ENCODE assay signal across 8 mouse cellular contexts in genomic region chr10:128369599-128369998, GRCm38 (mm10). TPM values are rescaled to one million over a fixed set of nuclear protein-coding genes. Genes with fewer than 3 reads are reported as not detected.
A peak's percentile ranks its signal among the peaks of the same experiment; 100 is the strongest.
DNase-seq lines count a peak whose midpoint lies in the region; ATAC-seq and TF ChIP-seq lines count a peak whose summit lies in the region.

No protein-coding gene starts in this region.

- no peaks in the 10 kb centered on the region for H3K27me3 ChIP-seq in lung, embryonic 16.5 days (ENCODE audit: control insufficient read depth, insufficient read depth, low read depth, low read length)
- no peaks in the 10 kb centered on the region for H3K27me3 ChIP-seq in forebrain, embryonic 10.5 days (ENCODE audit: poor library complexity, severe bottlenecking)
- H3K27me3 ChIP-seq in limb, embryonic 12.5 days: no peaks in the 10 kb centered on the region
- H3K27me3 ChIP-seq in small intestine, adult 2 months (ENCODE audit: control insufficient read depth, insufficient read depth, low read length): no peaks in the 10 kb centered on the region

- H3K4me1 ChIP-seq in lung, embryonic 16.5 days (replicated peaks; ENCODE audit: control insufficient read depth, insufficient read depth, low read length): peaks cover 14% of the 10 kb centered on the region
- peaks cover 4% of the 10 kb centered on the region; the same call in 1 of the 2 replicates for H3K4me1 ChIP-seq in lung, adult 2 months (ENCODE audit: control insufficient read depth, insufficient read depth, low read length)
- H3K4me1 ChIP-seq in forebrain, embryonic 10.5 days: peaks cover 21% of the 10 kb centered on the region
- H3K4me1 ChIP-seq in limb, embryonic 12.5 days (replicated peaks): peaks cover 12% of the 10 kb centered on the region
- H3K4me1 ChIP-seq in small intestine, adult 2 months (ENCODE audit: control insufficient read depth, insufficient read depth, insufficient read length, low read length): peaks cover 12% of the 10 kb centered on the region

- H3K36me3 ChIP-seq in lung, embryonic 16.5 days (ENCODE audit: control insufficient read depth, insufficient read depth, low read length): no peaks in the 10 kb centered on the region
- H3K36me3 ChIP-seq in forebrain, embryonic 10.5 days (replicated peaks): peaks cover 17% of the 10 kb centered on the region
- H3K36me3 ChIP-seq in limb, embryonic 12.5 days: peaks cover 8% of the 10 kb centered on the region
- peaks cover 6% of the 10 kb centered on the region for H3K36me3 ChIP-seq in small intestine, adult 2 months (ENCODE audit: control insufficient read depth, insufficient read depth, low read length)

- TF ChIP-seq POLR2A in lung, adult 2 months (IDR thresholded peaks at IDR 0.05; ENCODE audit: borderline replicate concordance, extremely low read depth, low read depth, low read length): no peak
- TF ChIP-seq POLR2A in small intestine, adult 2 months (IDR thresholded peaks at IDR 0.05; ENCODE audit: low read depth, low read length): no peak

- ATAC-seq in lung, embryonic 16.5 days (ENCODE audit: low read depth): no peak
- no peak for ATAC-seq in limb, embryonic 12.5 days (ENCODE audit: insufficient number of reproducible peaks, insufficient read depth, low FRiP score, low TSS enrichment, low read depth)

- TF ChIP-seq CTCF in lung, adult 2 months (IDR thresholded peaks at IDR 0.05; ENCODE audit: insufficient read depth, low read length): no peak
- no peak for TF ChIP-seq CTCF in small intestine, adult 2 months (IDR thresholded peaks at IDR 0.05; ENCODE audit: extremely low read depth, insufficient read length, insufficient replicate concordance, low read depth, low read length)

- WGBS in lung, embryonic 16.5 days: 63% methylated on average over 6 of the region's 6 CpGs
- 62% methylated on average over 6 of the region's 6 CpGs for WGBS in lung, adult 2 months
- WGBS in forebrain, embryonic 10.5 days: 83% methylated on average over 6 of the region's 6 CpGs
- 82% methylated on average over 6 of the region's 6 CpGs for WGBS in limb, embryonic 12.5 days
- 48% methylated on average over 6 of the region's 6 CpGs for WGBS in small intestine, adult 2 months

- peak overlapping the region; percentile 79 for H3K4me2 ChIP-seq in lung, embryonic 16.5 days (ENCODE audit: low read depth, low read length)
- H3K4me2 ChIP-seq in limb, embryonic 12.5 days: peak overlapping the region; percentile 84

- H3K9me3 ChIP-seq in lung, embryonic 16.5 days (ENCODE audit: control insufficient read depth, low read length): no peaks in the 10 kb centered on the region
- H3K9me3 ChIP-seq in forebrain, embryonic 10.5 days: no peaks in the 10 kb centered on the region
- H3K9me3 ChIP-seq in limb, embryonic 12.5 days: no peaks in the 10 kb centered on the region

- no peak for DNase-seq in lung, adult 2 months
- no peak for DNase-seq in forebrain, embryonic 10.5 days (ENCODE audit: extremely low spot score, low spot score)
- DNase-seq in layer of hippocampus, adult 18-20 months (ENCODE audit: low spot score in 2 of 2): no peak
- DNase-seq in ovary, postnatal 14 days (ENCODE audit: low spot score): no peak
- no peak for DNase-seq in gastrocnemius, postnatal 10 days

- H3K27ac ChIP-seq in lung, embryonic 16.5 days (ENCODE audit: low read length): peak overlapping the region; percentile 96
- H3K27ac ChIP-seq in forebrain, embryonic 10.5 days: peak overlapping the region; percentile 88
- H3K27ac ChIP-seq in limb, embryonic 12.5 days: peak overlapping the region; percentile 92
- H3K27ac ChIP-seq in small intestine, adult 2 months (ENCODE audit: insufficient read depth, low read depth, low read length): peak overlapping the region; percentile 96

- peak overlapping the region; percentile 76 for H3K4me3 ChIP-seq in lung, embryonic 16.5 days (ENCODE audit: low read length)
- no peak overlapping the region for H3K4me3 ChIP-seq in lung, adult 2 months (replicated peaks; ENCODE audit: extremely low read depth, low read depth, low read length)
- H3K4me3 ChIP-seq in forebrain, embryonic 10.5 days: peak overlapping the region; percentile 75
- H3K4me3 ChIP-seq in limb, embryonic 12.5 days (replicated peaks): peak overlapping the region; percentile 68; the same call in 1 of the 2 replicates
- H3K4me3 ChIP-seq in small intestine, adult 2 months (ENCODE audit: low read depth, low read length): no peak overlapping the region

- H3K9ac ChIP-seq in lung, embryonic 16.5 days (ENCODE audit: low read length): peak overlapping the region; percentile 79
- peak overlapping the region; percentile 72; the same call in 1 of the 2 replicates for H3K9ac ChIP-seq in limb, embryonic 12.5 days (replicated peaks)

RNA-seq across cellular contexts. Expression of gene Coq10a, which starts 0.8 kb away (rescaled TPM):
- polyA plus RNA-seq in lung, embryonic 16.5 days (2015; fragmentation: Nextera tagmentation; extraction: Ambion mirVana): 3.7 and 4.6 TPM in 2 replicates
- polyA plus RNA-seq in lung, adult 2 months (2012; rRNA removed): 28.9 and 48.7 TPM in 2 replicates
- polyA plus RNA-seq in forebrain, embryonic 10.5 days (2016; fragmentation: Nextera tagmentation; extraction: Ambion mirVana): 9.2 and 10.1 TPM in 2 replicates
- polyA plus RNA-seq in limb, embryonic 12.5 days (2016; fragmentation: Nextera tagmentation; extraction: Ambion mirVana): 15.5 and 15.8 TPM in 2 replicates
- polyA plus RNA-seq in small intestine, adult 2 months (2012; rRNA removed): 36.5 and 79.1 TPM in 2 replicates
- 10 to 100 TPM; 49.5 to 49.7 TPM for total RNA-seq in layer of hippocampus, adult 18-20 months (2021)
- 100 to 1,000 TPM; 170 to 198 TPM for total RNA-seq in gastrocnemius, postnatal 10 days (2021)

RNA-seq across cellular contexts. Expression of gene Ankrd52, which starts 7.3 kb away (rescaled TPM):
- 8.4 and 9.6 TPM in 2 replicates for polyA plus RNA-seq in lung, embryonic 16.5 days (2015; fragmentation: Nextera tagmentation; extraction: Ambion mirVana)
- polyA plus RNA-seq in lung, adult 2 months (2012; rRNA removed): 24.5 and 31.6 TPM in 2 replicates
- 11.1 and 13.1 TPM in 2 replicates for polyA plus RNA-seq in forebrain, embryonic 10.5 days (2016; fragmentation: Nextera tagmentation; extraction: Ambion mirVana)
- polyA plus RNA-seq in limb, embryonic 12.5 days (2016; fragmentation: Nextera tagmentation; extraction: Ambion mirVana): 13.5 and 14.8 TPM in 2 replicates
- 15.3 and 22.1 TPM in 2 replicates for polyA plus RNA-seq in small intestine, adult 2 months (2012; rRNA removed)
- total RNA-seq in layer of hippocampus, adult 18-20 months (2021): 10 to 100 TPM; 45.4 to 49.6 TPM
- total RNA-seq in gastrocnemius, postnatal 10 days (2021): 10 to 100 TPM; 47.3 to 50.9 TPM

RNA-seq across cellular contexts. Expression of gene Slc39a5, which starts 31.4 kb away (rescaled TPM):
- 0.13 and 1.0 TPM in 2 replicates for polyA plus RNA-seq in lung, embryonic 16.5 days (2015; fragmentation: Nextera tagmentation; extraction: Ambion mirVana)
- 0.42 TPM in 1 of 2 replicates, not detected in the other for polyA plus RNA-seq in lung, adult 2 months (2012; rRNA removed)
- polyA plus RNA-seq in forebrain, embryonic 10.5 days (2016; fragmentation: Nextera tagmentation; extraction: Ambion mirVana): 0.30 TPM in 1 of 2 replicates, not detected in the other
- not detected in 2 replicates for polyA plus RNA-seq in limb, embryonic 12.5 days (2016; fragmentation: Nextera tagmentation; extraction: Ambion mirVana)
- 165 and 301 TPM in 2 replicates for polyA plus RNA-seq in small intestine, adult 2 months (2012; rRNA removed)
- under 1 TPM in 1 of 2 experiments, not detected in 1; 0.37 TPM for total RNA-seq in layer of hippocampus, adult 18-20 months (2021)
- not detected for total RNA-seq in gastrocnemius, postnatal 10 days (2021)

RNA-seq across cellular contexts. Expression of gene Cs, which starts 32.1 kb away (rescaled TPM):
- 171 TPM in 2 replicates for polyA plus RNA-seq in lung, embryonic 16.5 days (2015; fragmentation: Nextera tagmentation; extraction: Ambion mirVana)
- polyA plus RNA-seq in lung, adult 2 months (2012; rRNA removed): 95.6 and 150 TPM in 2 replicates
- polyA plus RNA-seq in forebrain, embryonic 10.5 days (2016; fragmentation: Nextera tagmentation; extraction: Ambion mirVana): 256 and 265 TPM in 2 replicates
- 178 and 181 TPM in 2 replicates for polyA plus RNA-seq in limb, embryonic 12.5 days (2016; fragmentation: Nextera tagmentation; extraction: Ambion mirVana)
- polyA plus RNA-seq in small intestine, adult 2 months (2012; rRNA removed): 233 and 588 TPM in 2 replicates
- total RNA-seq in layer of hippocampus, adult 18-20 months (2021): 100 to 1,000 TPM; 227 to 229 TPM
- 100 to 1,000 TPM; 483 to 549 TPM for total RNA-seq in gastrocnemius, postnatal 10 days (2021)

RNA-seq across cellular contexts. Expression of gene Nabp2, which starts 41.7 kb away (rescaled TPM):
- polyA plus RNA-seq in lung, embryonic 16.5 days (2015; fragmentation: Nextera tagmentation; extraction: Ambion mirVana): 67.7 and 74.5 TPM in 2 replicates
- 22.1 and 23.4 TPM in 2 replicates for polyA plus RNA-seq in lung, adult 2 months (2012; rRNA removed)
- polyA plus RNA-seq in forebrain, embryonic 10.5 days (2016; fragmentation: Nextera tagmentation; extraction: Ambion mirVana): 161 and 164 TPM in 2 replicates
- polyA plus RNA-seq in limb, embryonic 12.5 days (2016; fragmentation: Nextera tagmentation; extraction: Ambion mirVana): 65.1 and 65.2 TPM in 2 replicates
- 21.6 and 37.8 TPM in 2 replicates for polyA plus RNA-seq in small intestine, adult 2 months (2012; rRNA removed)
- total RNA-seq in layer of hippocampus, adult 18-20 months (2021): 10 to 100 TPM; 96.5 to 98.5 TPM
- 10 to 100 TPM; 50.7 to 51.3 TPM for total RNA-seq in gastrocnemius, postnatal 10 days (2021)

Comparison
In these comparisons a context has a peak if more than half of its experiments do, and no peak if none do; other contexts are left out.
1. H3K4me3 ChIP-seq: peak in lung, embryonic 16.5 days (single experiment), forebrain, embryonic 10.5 days (single experiment) and limb, embryonic 12.5 days (single experiment); none in lung, adult 2 months (single experiment) and small intestine, adult 2 months (single experiment).
2. RNA of gene Slc39a5, which starts 31.4 kb away (polyA plus RNA-seq): 165 to 301 TPM in small intestine, adult 2 months; 0.13 to 1.0 TPM in lung, embryonic 16.5 days, 0.30 TPM in forebrain, embryonic 10.5 days, not detected in limb, embryonic 12.5 days and 0.42 TPM in lung, adult 2 months; every median in the first group is over 10 times any median in the second.
3. Peak in every context shown above with its lines, with median percentiles within 50 percentile points of each other: H3K27ac ChIP-seq.